Mouse (Mus musculus) liver, embryonic 18 days (tissue): ENCODE data around the gene 6430628N08Rik. TPM values are rescaled to one million over a fixed set of nuclear protein-coding genes. Genes with fewer than 3 reads are reported as not detected.

Experiments
- polyA plus RNA-seq: library from polyadenylated mRNA; depleted of rRNA; stranded (reverse); fragments of >200 nt; gene quantifications from 2 replicates; pipeline ENCODE4 v1.2.3, GENCODE M21; 2012; rRNA removed

6430628N08Rik gene
- polyA plus RNA-seq, result not detected in 2 replicates

GRCm38 (mm10) chr4:115890553-115890952 lies at the start of gene 6430628N08Rik:
Gene 6430628N08Rik (plus strand): TSS chr4:115890665.

GRCm38 (mm10) chr4:115884022-115884421 lies 6.4 kb upstream of the 6430628N08Rik start, which contains the start of gene Kncn:
Gene Kncn (plus strand): TSS chr4:115884400.

GRCm38 (mm10) chr4:115939295-115940102 lies 49.0 kb downstream of the 6430628N08Rik start, which contains the start of gene Dmbx1:
Gene Dmbx1 (minus strand): TSS chr4:115939926.

Other genes starting within 250 kb of the 6430628N08Rik start
- 8.3 and 8.7 TPM in 2 replicates for gene Cyp4b1, start 242.9 kb upstream of the 6430628N08Rik start, polyA plus RNA-seq
- gene Efcab14, start 152.9 kb upstream of the 6430628N08Rik start, polyA plus RNA-seq, result 7.0 and 7.2 TPM in 2 replicates
- 0.36 and 0.37 TPM in 2 replicates for gene Tex38, start 109.6 kb upstream of the 6430628N08Rik start, polyA plus RNA-seq
- 9.2 and 11.0 TPM in 2 replicates for gene Atpaf1, start 105.9 kb upstream of the 6430628N08Rik start, polyA plus RNA-seq
- gene Mob3c, start 62.6 kb upstream of the 6430628N08Rik start, polyA plus RNA-seq, result 8.9 and 9.6 TPM in 2 replicates
- 48.5 and 49.7 TPM in 2 replicates for gene Mknk1, start 51.5 kb upstream of the 6430628N08Rik start, polyA plus RNA-seq
- gene Kncn, start 6.3 kb upstream of the 6430628N08Rik start, polyA plus RNA-seq, result not detected in 2 replicates
- not detected in 2 replicates for gene Dmbx1, start 49.3 kb downstream of the 6430628N08Rik start, polyA plus RNA-seq
- gene Faah, start 127.3 kb downstream of the 6430628N08Rik start, polyA plus RNA-seq, result 23.5 TPM in 2 replicates
- 5.7 and 6.3 TPM in 2 replicates for gene Nsun4, start 163.2 kb downstream of the 6430628N08Rik start, polyA plus RNA-seq
- gene Uqcrh, start 184.4 kb downstream of the 6430628N08Rik start, polyA plus RNA-seq, result 317 and 391 TPM in 2 replicates
- 15.1 and 15.8 TPM in 2 replicates for gene Lrrc41, start 184.6 kb downstream of the 6430628N08Rik start, polyA plus RNA-seq
- 6.9 and 7.1 TPM in 2 replicates for gene Rad54l, start 233.0 kb downstream of the 6430628N08Rik start, polyA plus RNA-seq
- gene Pomgnt1, start 233.2 kb downstream of the 6430628N08Rik start, polyA plus RNA-seq, result 10.5 TPM in 2 replicates